In genomic region chr4:133493895-133494294, GRCm38 (mm10) we compare ENCODE assay signal across 9 mouse cellular contexts. TPM values are rescaled to one million over a fixed set of nuclear protein-coding genes. Genes with fewer than 3 reads are reported as not detected.
DNase-seq lines count a peak whose midpoint lies in the region; ATAC-seq and TF ChIP-seq lines count a peak whose summit lies in the region.
"Had no signal": no experiment of that assay in that cellular context is flagged by ENCODE, and none has a peak within 500 bp of the region (broad histone marks: within the 10 kb centered on the region; RNA-seq: fewer than 3 reads in every experiment).

No protein-coding gene starts in this region.

- peak overlapping the region; percentile 97 for H3K4me2 ChIP-seq in CH12.LX (ENCODE audit: insufficient read depth, low read depth, poor library complexity, severe bottlenecking)
- peak overlapping the region; percentile 83 for H3K4me2 ChIP-seq in heart, embryonic 16.5 days (ENCODE audit: low read depth, low read length)
- peak overlapping the region; percentile 67 for H3K4me2 ChIP-seq in liver, embryonic 11.5 days

- no peak for ATAC-seq in CD4-positive, CD25-positive, alpha-beta regulatory T cell, adult 4 months
- ATAC-seq in heart, embryonic 16.5 days (replicated peaks; ENCODE audit: extremely low read depth, insufficient read depth, low FRiP score): no peak
- ATAC-seq in liver, embryonic 11.5 days (replicated peaks; ENCODE audit: low FRiP score): no peak
- ATAC-seq in erythroid progenitor cell, adult 5-6 weeks (replicated peaks; ENCODE audit: low FRiP score, poor library complexity, severe bottlenecking): no peak

- H3K4me3 ChIP-seq in CH12.LX (replicated peaks in 1 of 3; ENCODE audit: low read depth in 2 of 3, low read length in 2 of 3, poor library complexity in 1 of 3): peak overlapping the region; percentile 32 to 51 (median 50)
- peak overlapping the region; percentile 49 for H3K4me3 ChIP-seq in heart, embryonic 16.5 days (ENCODE audit: low read length)
- H3K4me3 ChIP-seq in liver, embryonic 11.5 days (ENCODE audit: low read depth, low read length): peak overlapping the region; percentile 25; the same call in 1 of the 2 replicates

- 13% methylated on average over 10 of the region's 12 CpGs for WGBS in heart, embryonic 16.5 days
- 11% methylated on average over 12 of the region's 12 CpGs for WGBS in liver, embryonic 11.5 days

- TF ChIP-seq RAD21 in CH12.LX (IDR thresholded peaks at IDR 0.05; ENCODE audit: low read depth, low read length): no peak

- peak; percentile 57 for DNase-seq in CD4-positive, CD25-positive, alpha-beta regulatory T cell, adult 2 months (ENCODE audit: low read depth, low spot score)
- peak; percentile 34 for DNase-seq in CH12.LX (ENCODE audit: extremely low read depth)
- no peak for DNase-seq in liver, embryonic 11.5 days (ENCODE audit: low spot score)
- DNase-seq in splenic B cell, adult 2 months (ENCODE audit: low read depth, low spot score): peak; percentile 61
- no peak for DNase-seq in gastrocnemius, postnatal 14 days

- in situ Hi-C loops in CH12.LX (cut with MboI; ENCODE audit: low pct_ligation_motif_present, low pct_unique_long_range_greater_than_20kb, low sequenced_read_pairs): no loop called here

- H3K4me1 ChIP-seq in CH12.LX (ENCODE audit: control insufficient read depth in 1 of 2, insufficient read depth in 2 of 2): peaks cover 0 to 11% of the 10 kb centered on the region in 2 experiments; a peak in 2 of 4 replicates
- H3K4me1 ChIP-seq in heart, embryonic 16.5 days (ENCODE audit: control insufficient read depth, insufficient read depth, low read length): peaks cover 51% of the 10 kb centered on the region
- H3K4me1 ChIP-seq in liver, embryonic 11.5 days (replicated peaks; ENCODE audit: control insufficient read depth, insufficient read depth, low read length): peaks cover 29% of the 10 kb centered on the region

- TF ChIP-seq POLR2A in CH12.LX (IDR thresholded peaks at IDR 0.05; ENCODE audit: low read depth, low read length): no peak

- no peaks in the 10 kb centered on the region for H3K36me3 ChIP-seq in CH12.LX (replicated peaks in 1 of 2; ENCODE audit: control insufficient read depth in 1 of 2, insufficient read depth in 1 of 2, low read length in 1 of 2)
- H3K36me3 ChIP-seq in heart, embryonic 16.5 days (ENCODE audit: control insufficient read depth, insufficient read depth): no peaks in the 10 kb centered on the region
- no peaks in the 10 kb centered on the region for H3K36me3 ChIP-seq in liver, embryonic 11.5 days (ENCODE audit: control insufficient read depth, insufficient read depth, low read length)
- H3K36me3 ChIP-seq in splenic B cell, adult 2 months (ENCODE audit: control insufficient read depth, insufficient read depth, low read length, poor library complexity, severe bottlenecking): no peaks in the 10 kb centered on the region

- no peaks in the 10 kb centered on the region for H3K79me2 ChIP-seq in CH12.LX (replicated peaks; ENCODE audit: control insufficient read depth, extremely low read depth, insufficient read depth, poor library complexity, severe bottlenecking)

- H3K27me3 ChIP-seq in CH12.LX (replicated peaks): peaks cover 80% of the 10 kb centered on the region
- peaks cover 42% of the 10 kb centered on the region for H3K27me3 ChIP-seq in heart, embryonic 16.5 days (ENCODE audit: control insufficient read depth, insufficient read depth, low read length)
- H3K27me3 ChIP-seq in liver, embryonic 11.5 days (replicated peaks; ENCODE audit: control insufficient read depth, insufficient read depth, low read length): peaks cover 48% of the 10 kb centered on the region
- H3K27me3 ChIP-seq in splenic B cell, adult 2 months (ENCODE audit: control insufficient read depth, insufficient read depth, low read length, poor library complexity, severe bottlenecking): peaks cover 4% of the 10 kb centered on the region

- no peak for TF ChIP-seq EP300 in CH12.LX (IDR thresholded peaks at IDR 0.05; ENCODE audit: low read length)

- peak overlapping the region; percentile 29; the same call in 1 of the 2 replicates for H3K9ac ChIP-seq in CH12.LX (ENCODE audit: insufficient read depth, low read depth)
- peak overlapping the region; percentile 49; the same call in 1 of the 2 replicates for H3K9ac ChIP-seq in heart, embryonic 16.5 days (ENCODE audit: low read length)
- no peak overlapping the region for H3K9ac ChIP-seq in liver, embryonic 11.5 days (ENCODE audit: low read depth, low read length)

- intact Hi-C loops in gastrocnemius, postnatal 14 days (cut with DNase I; ENCODE audit: low total_unique reads): no loop called here

- no peaks in the 10 kb centered on the region for H3K9me3 ChIP-seq in CH12.LX (replicated peaks; ENCODE audit: low read length)
- H3K9me3 ChIP-seq in heart, embryonic 16.5 days (replicated peaks; ENCODE audit: control insufficient read depth, low read length): no peaks in the 10 kb centered on the region
- H3K9me3 ChIP-seq in liver, embryonic 11.5 days (ENCODE audit: control insufficient read depth, low read length): no peaks in the 10 kb centered on the region

- dilution Hi-C loops in CH12.LX (cut with MboI; ENCODE audit: extremely low pct_ligation_motif_present, extremely low pct_unique_long_range_greater_than_20kb, low sequenced_read_pairs): no loop called here

- TF ChIP-seq CTCF in CH12.LX (conservative IDR thresholded peaks at IDR 0.05 in 1 of 2, IDR thresholded peaks at IDR 0.05 in 1 of 2; ENCODE audit: low read depth in 2 of 2, low read length in 2 of 2): no peak

- no peak overlapping the region for H3K27ac ChIP-seq in CH12.LX (ENCODE audit: insufficient read depth, low read depth)
- no peak overlapping the region for H3K27ac ChIP-seq in heart, embryonic 16.5 days (ENCODE audit: low read length)
- H3K27ac ChIP-seq in liver, embryonic 11.5 days (ENCODE audit: low read depth, low read length): no peak overlapping the region

TF ChIP-seq in CH12.LX, 34 proteins besides CTCF, POLR2A, EP300 and RAD21 (continues in another document):
- no peak for TF ChIP-seq JUN (IDR thresholded peaks at IDR 0.05; ENCODE audit: insufficient read depth, low read depth, low read length)
- TF ChIP-seq IRF4 (IDR thresholded peaks at IDR 0.05; ENCODE audit: low read depth, low read length): no peak

RNA-seq across cellular contexts. Expression of gene Trnp1, which starts 4.5 kb away (rescaled TPM):
- not detected for polyA plus RNA-seq in CD4-positive, CD25-positive, alpha-beta regulatory T cell, adult 4 months (2017; shearing (Covaris generic))
- total RNA-seq in CH12.LX (2012; rRNA removed) (not detected in 2 replicates), CH12.LX (2014; rRNA removed) (not detected in 2 replicates)
- not detected in 2 replicates for polyA plus RNA-seq in CH12.LX (2012; ENCODE audit: insufficient read length, low read depth)
- 0.64 and 1.5 TPM in 2 replicates for polyA plus RNA-seq in heart, embryonic 16.5 days (2015; fragmentation: Nextera tagmentation; extraction: Ambion mirVana)
- 0.21 TPM in 1 of 2 replicates, not detected in the other for polyA plus RNA-seq in liver, embryonic 11.5 days (2014; fragmentation: Nextera tagmentation; extraction: Ambion mirVana)
- total RNA-seq in erythroid progenitor cell, adult 5-6 weeks (2015; ENCODE audit: low replicate concordance): not detected in 2 replicates
- not detected in 2 replicates for total RNA-seq in erythroid progenitor cell, adult 5-6 weeks (2017; ENCODE audit: low replicate concordance)
- 1 to 10 TPM; 1.1 to 1.7 TPM for total RNA-seq in gastrocnemius, postnatal 14 days (2021)

RNA-seq across cellular contexts. Expression of gene Tent5b, which starts 14.0 kb away (rescaled TPM):
- not detected for polyA plus RNA-seq in CD4-positive, CD25-positive, alpha-beta regulatory T cell, adult 4 months (2017; shearing (Covaris generic))
- total RNA-seq in CH12.LX (2012; rRNA removed) (0.13 TPM in 1 of 2 replicates, not detected in the other), CH12.LX (2014; rRNA removed) (not detected in 2 replicates)
- polyA plus RNA-seq in CH12.LX (2012; ENCODE audit: insufficient read length, low read depth): not detected in 2 replicates
- 1.0 and 1.3 TPM in 2 replicates for polyA plus RNA-seq in heart, embryonic 16.5 days (2015; fragmentation: Nextera tagmentation; extraction: Ambion mirVana)
- polyA plus RNA-seq in liver, embryonic 11.5 days (2014; fragmentation: Nextera tagmentation; extraction: Ambion mirVana): 0.38 TPM in 1 of 2 replicates, not detected in the other
- total RNA-seq in erythroid progenitor cell, adult 5-6 weeks (2015; ENCODE audit: low replicate concordance): not detected in 2 replicates
- not detected in 2 replicates for total RNA-seq in erythroid progenitor cell, adult 5-6 weeks (2017; ENCODE audit: low replicate concordance)
- 1 to 10 TPM in 1 of 2 experiments, under 1 TPM in 1; 0.21 to 1.0 TPM for total RNA-seq in gastrocnemius, postnatal 14 days (2021)

RNA-seq across cellular contexts. Expression of gene Kdf1, which starts 24.9 kb away (rescaled TPM):
- polyA plus RNA-seq in CD4-positive, CD25-positive, alpha-beta regulatory T cell, adult 4 months (2017; shearing (Covaris generic)): under 1 TPM in 1 of 2 experiments, not detected in 1; 0.58 TPM
- total RNA-seq in CH12.LX (2012; rRNA removed): not detected in 2 replicates
- total RNA-seq in CH12.LX (2014; rRNA removed): not detected in 2 replicates
- not detected in 2 replicates for polyA plus RNA-seq in CH12.LX (2012; ENCODE audit: insufficient read length, low read depth)
- 3.1 and 4.5 TPM in 2 replicates for polyA plus RNA-seq in heart, embryonic 16.5 days (2015; fragmentation: Nextera tagmentation; extraction: Ambion mirVana)
- polyA plus RNA-seq in liver, embryonic 11.5 days (2014; fragmentation: Nextera tagmentation; extraction: Ambion mirVana): 0.89 and 1.7 TPM in 2 replicates
- total RNA-seq in erythroid progenitor cell, adult 5-6 weeks (2015; ENCODE audit: low replicate concordance): not detected in 2 replicates
- total RNA-seq in erythroid progenitor cell, adult 5-6 weeks (2017; ENCODE audit: low replicate concordance): not detected in 2 replicates
- not detected for total RNA-seq in gastrocnemius, postnatal 14 days (2021)

RNA-seq across cellular contexts. Expression of gene Nudc, which starts 51.9 kb away (rescaled TPM):
- polyA plus RNA-seq in CD4-positive, CD25-positive, alpha-beta regulatory T cell, adult 4 months (2017; shearing (Covaris generic)): 10 to 100 TPM; 29.9 to 34.3 TPM
- total RNA-seq in CH12.LX (2012; rRNA removed): 408 and 453 TPM in 2 replicates
- total RNA-seq in CH12.LX (2014; rRNA removed): 199 and 206 TPM in 2 replicates
- 718 and 764 TPM in 2 replicates for polyA plus RNA-seq in CH12.LX (2012; ENCODE audit: insufficient read length, low read depth)
- 209 and 234 TPM in 2 replicates for polyA plus RNA-seq in heart, embryonic 16.5 days (2015; fragmentation: Nextera tagmentation; extraction: Ambion mirVana)
- polyA plus RNA-seq in liver, embryonic 11.5 days (2014; fragmentation: Nextera tagmentation; extraction: Ambion mirVana): 362 and 377 TPM in 2 replicates
- total RNA-seq in erythroid progenitor cell, adult 5-6 weeks (2015; ENCODE audit: low replicate concordance): 57.3 and 70.0 TPM in 2 replicates
- 55.3 and 88.5 TPM in 2 replicates for total RNA-seq in erythroid progenitor cell, adult 5-6 weeks (2017; ENCODE audit: low replicate concordance)
- total RNA-seq in gastrocnemius, postnatal 14 days (2021): 10 to 100 TPM; 49.4 to 51.3 TPM

RNA-seq across cellular contexts. Expression of gene Nr0b2, which starts 59.3 kb away (rescaled TPM):
- under 1 TPM in 1 of 2 experiments, not detected in 1; 0.28 TPM for polyA plus RNA-seq in CD4-positive, CD25-positive, alpha-beta regulatory T cell, adult 4 months (2017; shearing (Covaris generic))
- total RNA-seq in CH12.LX (2012; rRNA removed) (not detected in 2 replicates), CH12.LX (2014; rRNA removed) (not detected in 2 replicates)
- polyA plus RNA-seq in CH12.LX (2012; ENCODE audit: insufficient read length, low read depth): not detected in 2 replicates
- polyA plus RNA-seq in heart, embryonic 16.5 days (2015; fragmentation: Nextera tagmentation; extraction: Ambion mirVana): 20.1 and 22.3 TPM in 2 replicates
- 0.89 and 1.1 TPM in 2 replicates for polyA plus RNA-seq in liver, embryonic 11.5 days (2014; fragmentation: Nextera tagmentation; extraction: Ambion mirVana)
- total RNA-seq in erythroid progenitor cell, adult 5-6 weeks (2015; ENCODE audit: low replicate concordance): not detected in 2 replicates
- total RNA-seq in erythroid progenitor cell, adult 5-6 weeks (2017; ENCODE audit: low replicate concordance): not detected in 2 replicates
- not detected for total RNA-seq in gastrocnemius, postnatal 14 days (2021)
- polyA plus RNA-seq: gonadal fat pad, adult 2 months had no signal

Comparison
In these comparisons a context has a peak if more than half of its experiments do, and no peak if none do; other contexts are left out.
1. DNase-seq: peak in CD4-positive, CD25-positive, alpha-beta regulatory T cell, adult 2 months (single experiment), CH12.LX (single experiment) and splenic B cell, adult 2 months (single experiment); none in liver, embryonic 11.5 days (single experiment) and gastrocnemius, postnatal 14 days (single experiment).
2. Peak in every context shown above with its lines, with median percentiles within 50 percentile points of each other: H3K4me2 ChIP-seq and H3K4me3 ChIP-seq.